Mouse (Mus musculus): ENCODE measurements around the gene Manf. TPM values are rescaled to one million over a fixed set of nuclear protein-coding genes. Genes with fewer than 3 reads are reported as not detected.

Gene Manf
- polyA plus RNA-seq (2012; rRNA removed): 13.8 and 15.2 TPM in 2 replicates

GRCm38 (mm10) chr9:106891829-106892551 is at the start of gene Manf:
Gene Manf, minus strand, starts transcription at chr9:106891979.
- WGBS: under 1% methylated on average over 59 of the region's 59 CpGs
- DNase-seq: peak; percentile 94
- H3K4me1 ChIP-seq (ENCODE audit: control insufficient read depth, insufficient read depth, low read length): peaks cover 11% of the 10 kb centered on the region; the same call in 1 of the 2 replicates

GRCm38 (mm10) chr9:106934998-106935397 is 43.2 kb upstream of the Manf start:
- TF ChIP-seq CTCF (IDR thresholded peaks at IDR 0.05; ENCODE audit: insufficient read depth, low read length) (no peak), POLR2A (IDR thresholded peaks at IDR 0.05; ENCODE audit: borderline replicate concordance, extremely low read depth, low read depth, low read length) (no peak)
- Histone ChIP-seq H3K4me1 (ENCODE audit: control insufficient read depth, insufficient read depth, low read length) (no peaks in the 10 kb centered on the region), H3K4me3 (replicated peaks; ENCODE audit: extremely low read depth, low read depth, low read length) (no peak overlapping the region)
- WGBS: 60% methylated on average over 1 of the region's 1 CpGs
- no peak for DNase-seq

More at GRCm38 (mm10) chr9:106891829-106892551, at the start of gene Manf:
- H3K4me3 ChIP-seq (replicated peaks; ENCODE audit: extremely low read depth, low read depth, low read length): peak within 1 kb of the TSS; percentile 90
- no peak for TF ChIP-seq CTCF (IDR thresholded peaks at IDR 0.05; ENCODE audit: insufficient read depth, low read length)
- TF ChIP-seq POLR2A (IDR thresholded peaks at IDR 0.05; ENCODE audit: borderline replicate concordance, extremely low read depth, low read depth, low read length): peak; percentile 97

- no peak overlapping the region for H3K4me3 ChIP-seq (replicated peaks; ENCODE audit: extremely low read depth, low read depth, low read length)
- TF ChIP-seq CTCF (IDR thresholded peaks at IDR 0.05; ENCODE audit: insufficient read depth, low read length): no peak
- TF ChIP-seq POLR2A (IDR thresholded peaks at IDR 0.05; ENCODE audit: borderline replicate concordance, extremely low read depth, low read depth, low read length): no peak
- no peaks in the 10 kb centered on the region for H3K4me1 ChIP-seq (ENCODE audit: control insufficient read depth, insufficient read depth, low read length)
- WGBS: 81% methylated on average over 6 of the region's 6 CpGs
- no peak for DNase-seq
These were observed 23.1 kb upstream of the Manf start for GRCm38 (mm10) chr9:106914878-106915277.

GRCm38 (mm10) chr9:106913759-106914158 is 22.0 kb upstream of the Manf start:
- Histone ChIP-seq H3K4me3 (replicated peaks; ENCODE audit: extremely low read depth, low read depth, low read length) (no peak overlapping the region), H3K4me1 (ENCODE audit: control insufficient read depth, insufficient read depth, low read length) (no peaks in the 10 kb centered on the region)
- TF ChIP-seq CTCF (IDR thresholded peaks at IDR 0.05; ENCODE audit: insufficient read depth, low read length): no peak
- no peak for TF ChIP-seq POLR2A (IDR thresholded peaks at IDR 0.05; ENCODE audit: borderline replicate concordance, extremely low read depth, low read depth, low read length)
- no peak for DNase-seq
- 8% methylated on average over 1 of the region's 1 CpGs for WGBS

GRCm38 (mm10) chr9:106911624-106912023 is 19.8 kb upstream of the Manf start:
- TF ChIP-seq POLR2A (IDR thresholded peaks at IDR 0.05; ENCODE audit: borderline replicate concordance, extremely low read depth, low read depth, low read length): no peak
- TF ChIP-seq CTCF (IDR thresholded peaks at IDR 0.05; ENCODE audit: insufficient read depth, low read length): no peak
- 71% methylated on average over 1 of the region's 1 CpGs for WGBS
- no peak for DNase-seq
- no peak overlapping the region for H3K4me3 ChIP-seq (replicated peaks; ENCODE audit: extremely low read depth, low read depth, low read length)
- no peaks in the 10 kb centered on the region for H3K4me1 ChIP-seq (ENCODE audit: control insufficient read depth, insufficient read depth, low read length)

GRCm38 (mm10) chr9:106908715-106909114 is 16.9 kb upstream of the Manf start:
- TF ChIP-seq CTCF (IDR thresholded peaks at IDR 0.05; ENCODE audit: insufficient read depth, low read length) (no peak), POLR2A (IDR thresholded peaks at IDR 0.05; ENCODE audit: borderline replicate concordance, extremely low read depth, low read depth, low read length) (no peak)
- Histone ChIP-seq H3K4me3 (replicated peaks; ENCODE audit: extremely low read depth, low read depth, low read length) (no peak overlapping the region), H3K4me1 (ENCODE audit: control insufficient read depth, insufficient read depth, low read length) (no peaks in the 10 kb centered on the region)
- DNase-seq: no peak
- WGBS: 14% methylated on average over 5 of the region's 5 CpGs

GRCm38 (mm10) chr9:106908174-106908573 is 16.4 kb upstream of the Manf start:
- no peak for DNase-seq
- 82% methylated on average over 3 of the region's 3 CpGs for WGBS
- TF ChIP-seq POLR2A (IDR thresholded peaks at IDR 0.05; ENCODE audit: borderline replicate concordance, extremely low read depth, low read depth, low read length) (no peak), CTCF (IDR thresholded peaks at IDR 0.05; ENCODE audit: insufficient read depth, low read length) (no peak)
- no peaks in the 10 kb centered on the region for H3K4me1 ChIP-seq (ENCODE audit: control insufficient read depth, insufficient read depth, low read length)
- H3K4me3 ChIP-seq (replicated peaks; ENCODE audit: extremely low read depth, low read depth, low read length): no peak overlapping the region

GRCm38 (mm10) chr9:106906597-106906996 is 14.8 kb upstream of the Manf start:
- TF ChIP-seq POLR2A (IDR thresholded peaks at IDR 0.05; ENCODE audit: borderline replicate concordance, extremely low read depth, low read depth, low read length) (no peak), CTCF (IDR thresholded peaks at IDR 0.05; ENCODE audit: insufficient read depth, low read length) (no peak)
- Histone ChIP-seq H3K4me3 (replicated peaks; ENCODE audit: extremely low read depth, low read depth, low read length) (no peak overlapping the region), H3K4me1 (ENCODE audit: control insufficient read depth, insufficient read depth, low read length) (no peaks in the 10 kb centered on the region)
- WGBS: 86% methylated on average over 8 of the region's 8 CpGs
- DNase-seq: no peak

- no peak for DNase-seq
- no peaks in the 10 kb centered on the region for H3K4me1 ChIP-seq (ENCODE audit: control insufficient read depth, insufficient read depth, low read length)
- no peak overlapping the region for H3K4me3 ChIP-seq (replicated peaks; ENCODE audit: extremely low read depth, low read depth, low read length)
- 0% methylated on average over 1 of the region's 1 CpGs for WGBS
- TF ChIP-seq POLR2A (IDR thresholded peaks at IDR 0.05; ENCODE audit: borderline replicate concordance, extremely low read depth, low read depth, low read length) (no peak), CTCF (IDR thresholded peaks at IDR 0.05; ENCODE audit: insufficient read depth, low read length) (no peak)
These were observed 12.0 kb upstream of the Manf start for GRCm38 (mm10) chr9:106903791-106904134.

GRCm38 (mm10) chr9:106903099-106903790 is 11.5 kb upstream of the Manf start:
- TF ChIP-seq CTCF (IDR thresholded peaks at IDR 0.05; ENCODE audit: insufficient read depth, low read length): no peak
- TF ChIP-seq POLR2A (IDR thresholded peaks at IDR 0.05; ENCODE audit: borderline replicate concordance, extremely low read depth, low read depth, low read length): no peak
- peak; percentile 2 for DNase-seq

More at GRCm38 (mm10) chr9:106903099-106903790, 11.5 kb upstream of the Manf start:
- no peak overlapping the region for H3K4me3 ChIP-seq (replicated peaks; ENCODE audit: extremely low read depth, low read depth, low read length)
- no peaks in the 10 kb centered on the region for H3K4me1 ChIP-seq (ENCODE audit: control insufficient read depth, insufficient read depth, low read length)
- WGBS: 67% methylated on average over 4 of the region's 4 CpGs

Data from lung, adult 2 months (tissue).